Mouse (Mus musculus) c-Kit-positive CD71-positive TER-119-negative erythroid progenitor cells, embryonic 14.5 days (primary cell): Measurements from ENCODE around the gene Cdh5.
"Not testable (repeated sequence)": the region's sequence is repeated elsewhere in the genome, so short reads cannot be mapped to it uniquely, and the experiment has no call there.

ENCODE experiments used
- DNase-seq: peaks from one replicate; pipeline ENCODE4 v3.0.0-alpha.2; 2013; ENCODE audit warnings: low read depth

The Cdh5 gene

GRCm38 (mm10) chr8:104090993-104091900, 10.2 kb upstream of the Cdh5 start:
- DNase-seq: not testable (repeated sequence)

DNA sequence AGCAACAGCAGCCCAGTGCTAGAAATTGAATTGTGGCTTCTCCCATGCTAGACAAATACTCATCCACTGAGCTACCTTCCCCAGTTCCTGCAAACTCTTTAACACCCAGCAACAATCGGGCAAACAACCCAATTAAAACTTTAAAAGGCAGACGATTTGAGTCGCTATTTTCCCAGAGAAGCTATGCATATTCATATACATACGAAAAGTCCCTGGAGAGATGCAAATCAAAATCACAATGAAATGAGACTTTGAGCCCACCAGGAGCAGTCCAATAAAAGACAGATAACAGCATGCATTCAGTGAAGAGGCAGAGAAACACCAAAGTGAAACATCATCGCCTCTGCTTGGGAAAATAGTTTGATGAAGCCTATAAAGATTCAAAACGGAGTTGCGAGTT, 8.1 kb upstream of the Cdh5 start:
- DNase-seq: no peak

- no peak for DNase-seq
Observed at GRCm38 (mm10) chr8:104095595-104095994, 5.8 kb upstream of the Cdh5 start.

DNA sequence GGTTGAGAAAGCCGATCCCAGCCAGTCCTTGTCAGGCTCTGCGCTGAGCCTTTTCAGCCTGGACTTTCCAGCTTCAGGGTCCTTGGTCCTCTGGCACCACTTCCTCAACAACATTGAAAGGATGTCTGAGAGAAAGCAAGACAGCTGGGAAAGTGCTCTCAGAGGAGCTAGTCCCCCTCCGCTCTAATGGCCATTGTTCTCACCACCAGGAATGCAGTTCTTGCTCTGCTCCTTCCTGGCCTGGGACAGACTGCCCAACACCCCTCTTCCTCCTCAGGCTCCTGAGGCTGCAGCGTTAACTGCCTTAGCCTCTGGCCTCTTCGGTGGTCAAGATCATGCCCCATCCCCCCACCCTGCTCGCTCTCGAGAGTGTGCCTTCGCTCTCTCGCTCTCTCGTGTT, 4.8 kb upstream of the Cdh5 start:
- DNase-seq: no peak

DNA sequence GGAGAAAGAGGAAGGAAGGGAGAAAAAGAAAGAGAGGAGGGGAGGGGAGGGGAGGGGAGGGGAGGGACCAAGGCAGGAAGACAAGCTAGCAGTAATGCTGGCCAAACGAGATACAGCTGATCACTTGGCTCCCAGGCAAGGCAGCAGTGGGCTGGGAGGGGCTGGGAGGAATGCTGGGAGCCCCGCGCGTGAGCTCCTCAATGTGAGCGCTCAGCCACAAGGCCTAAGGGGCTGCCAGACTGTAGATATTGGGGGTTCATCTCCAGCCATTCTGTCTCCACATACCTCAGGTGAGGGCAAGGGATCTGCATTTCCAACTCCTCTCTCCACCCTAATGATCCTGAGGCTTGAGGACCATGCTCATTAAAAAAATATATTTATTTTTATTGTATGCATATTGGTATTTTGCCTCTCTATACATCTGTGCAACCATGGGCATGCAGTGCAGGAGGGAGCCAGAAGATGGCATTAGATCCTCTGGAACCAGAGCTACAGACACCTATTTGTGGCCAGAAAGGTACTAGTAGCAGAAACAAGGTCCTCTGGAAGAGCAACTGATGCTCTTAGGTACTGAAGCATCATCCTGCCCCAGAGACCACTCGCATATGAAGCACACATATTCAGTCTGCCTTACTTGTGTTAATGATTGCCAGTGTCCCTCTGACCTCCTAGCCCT, 2.6 kb upstream of the Cdh5 start:
- no peak for DNase-seq

- DNase-seq: no peak
Observed at GRCm38 (mm10) chr8:104099347-104100099, 1.9 kb upstream of the Cdh5 start.

DNA sequence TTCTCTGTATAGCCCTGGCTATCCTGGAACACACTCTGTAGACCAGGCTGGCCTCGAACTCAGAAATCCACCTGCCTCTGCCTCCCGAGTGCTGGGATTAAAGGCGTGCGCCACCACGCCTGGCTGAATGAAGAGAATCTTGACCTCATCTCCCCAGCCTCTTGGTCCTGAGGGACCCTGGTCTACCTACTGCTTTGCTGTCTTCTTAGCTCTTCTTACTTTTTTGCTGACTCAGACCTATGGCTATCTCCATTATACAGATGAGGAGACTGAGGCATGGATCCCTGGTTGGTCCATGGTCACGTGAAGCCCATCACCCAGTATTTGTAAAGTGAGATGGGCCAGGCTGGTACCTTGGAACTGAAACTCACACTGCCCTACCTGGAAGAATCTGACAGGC, 701 bp upstream of the Cdh5 start:
- not testable (repeated sequence) for DNase-seq

DNA sequence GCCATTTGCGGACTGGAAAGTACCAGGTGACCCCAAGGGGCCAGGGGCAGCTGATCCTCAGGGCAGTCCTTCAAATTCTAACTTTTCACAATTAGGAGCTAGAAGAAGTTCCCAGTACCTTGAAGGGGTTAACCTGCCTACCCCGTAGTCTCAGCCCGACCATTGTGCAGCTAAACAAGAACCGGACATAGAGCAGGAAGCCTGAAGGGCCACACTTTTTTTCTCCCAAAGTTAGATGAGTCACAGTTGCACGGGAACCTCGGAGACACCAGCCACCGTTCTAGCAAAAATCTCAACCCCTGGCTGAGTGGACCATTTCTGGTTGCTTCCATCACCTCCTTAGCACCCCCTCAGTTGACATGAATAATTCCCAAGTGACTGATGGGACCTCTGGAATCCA, 2.0 kb downstream of the Cdh5 start:
- no peak for DNase-seq

DNA sequence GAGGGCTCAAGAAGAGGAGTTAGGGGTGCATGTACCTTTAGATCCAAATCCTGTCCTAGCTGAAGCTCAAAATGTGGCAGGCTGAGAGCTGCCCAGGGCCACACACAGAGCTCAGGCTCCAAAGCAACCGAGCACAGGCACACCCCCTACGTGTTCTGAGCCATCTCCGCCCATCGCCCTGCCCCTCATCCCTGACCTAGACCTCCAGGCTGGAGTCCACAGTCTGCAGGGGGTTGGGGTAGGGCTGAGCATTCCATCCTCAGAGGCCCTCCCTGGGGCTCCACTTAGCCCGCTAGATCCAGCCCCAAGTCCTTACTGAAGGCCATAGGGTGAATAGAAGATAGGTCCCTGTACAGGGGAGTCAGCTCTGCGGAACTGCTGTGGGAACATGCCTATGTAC, 4.3 kb downstream of the Cdh5 start:
- DNase-seq: no peak

DNA sequence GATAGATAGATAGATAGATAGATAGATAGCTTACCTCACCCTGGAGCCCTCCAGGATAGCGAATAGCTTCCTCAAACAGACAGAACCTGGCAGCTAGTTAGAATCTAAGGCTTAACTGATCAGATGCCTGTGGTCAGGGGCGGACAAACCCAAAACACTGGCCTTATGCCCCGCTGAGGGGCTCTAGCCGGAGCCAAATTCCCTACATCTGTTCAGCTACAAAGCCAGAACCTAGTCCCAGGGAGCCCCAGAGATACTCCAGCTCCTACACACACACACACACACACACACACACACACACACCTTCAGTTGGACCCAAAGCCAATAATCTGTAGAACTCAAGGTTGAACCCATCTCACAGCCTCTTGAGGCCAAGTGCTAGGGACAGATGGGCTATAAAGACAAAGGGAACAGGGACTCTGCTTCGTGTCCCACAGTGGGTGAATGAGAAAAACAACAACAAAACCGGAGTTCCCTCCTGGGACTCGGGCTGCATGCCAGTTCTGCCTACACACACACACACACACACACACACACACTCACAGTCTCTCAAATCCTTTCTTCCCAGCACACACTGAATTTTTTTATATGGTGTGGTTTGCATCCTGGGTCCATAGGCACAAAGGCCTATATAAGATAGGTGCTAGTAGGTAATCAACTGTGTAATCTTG, 5.0 kb downstream of the Cdh5 start:
- DNase-seq: no peak

GRCm38 (mm10) chr8:104107111-104107510, 5.7 kb downstream of the Cdh5 start:
- no peak for DNase-seq

- no peak for DNase-seq
Observed at GRCm38 (mm10) chr8:104108048-104108447, 6.6 kb downstream of the Cdh5 start.

DNA sequence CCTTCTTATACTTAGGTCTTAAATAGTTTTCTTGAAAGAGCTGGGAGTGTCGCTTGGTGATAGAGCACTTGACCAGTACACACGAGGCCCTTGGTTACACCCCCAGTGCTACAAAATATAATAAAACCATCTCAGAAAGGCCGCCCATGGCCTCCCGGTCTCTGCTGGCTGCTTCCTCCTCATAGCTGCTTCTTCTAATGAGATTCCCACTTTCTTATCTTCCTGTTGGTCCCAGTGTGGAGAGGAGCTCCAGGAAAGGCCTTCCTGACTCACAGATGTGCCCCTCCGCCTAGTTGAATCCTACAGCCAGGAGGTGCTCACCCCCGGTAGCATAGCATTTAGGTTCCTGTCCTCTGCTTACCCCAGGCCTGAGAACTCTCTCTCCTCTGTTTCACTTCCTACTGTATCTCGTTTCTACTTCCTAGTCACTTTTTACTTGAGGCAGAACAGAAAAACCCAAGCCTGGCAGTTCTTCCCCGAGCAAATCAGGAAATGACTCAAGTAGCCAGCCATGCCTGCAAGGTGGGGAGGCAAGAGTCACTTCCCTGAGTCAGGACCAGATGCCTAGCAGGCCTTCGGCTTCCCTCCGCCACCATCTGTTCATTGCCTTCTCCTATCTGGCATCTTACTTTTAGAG, 9.2 kb downstream of the Cdh5 start:
- DNase-seq: no peak

DNA sequence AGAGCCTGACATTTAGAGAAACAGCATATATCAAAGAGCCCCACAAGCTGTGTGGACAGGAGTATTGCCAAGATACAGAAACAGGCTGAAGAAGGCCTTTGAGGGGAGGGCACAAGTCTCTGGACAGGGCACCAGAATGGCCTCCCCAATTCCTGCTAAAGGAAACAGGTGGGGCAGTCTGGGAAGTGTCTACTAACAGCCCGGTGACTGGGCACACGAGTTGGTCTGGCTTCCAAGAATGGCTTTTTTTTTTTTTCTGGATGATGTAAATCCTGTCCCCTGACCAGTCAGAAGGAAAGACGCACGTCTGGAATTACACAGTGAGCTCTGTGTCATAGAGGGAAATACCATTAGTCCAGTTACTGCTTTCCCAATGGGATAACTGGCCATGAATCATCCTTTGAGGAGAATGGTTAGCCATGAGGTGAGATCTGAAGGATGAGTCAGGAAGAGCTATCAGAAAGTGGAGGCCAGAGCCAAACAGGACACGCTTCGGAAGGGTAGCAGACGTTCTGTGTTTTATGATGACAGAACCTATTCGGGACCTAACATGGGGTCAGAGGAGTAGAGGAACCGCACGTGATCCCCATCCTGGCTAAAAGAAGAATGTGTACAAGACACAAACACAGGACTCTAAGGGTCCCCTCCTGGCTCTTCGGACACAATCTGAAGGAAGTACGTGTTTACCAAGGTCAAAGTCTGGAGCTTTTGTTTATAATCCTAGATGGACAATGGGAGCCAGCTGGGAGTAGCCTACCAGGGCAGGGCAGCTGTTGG, 20.4 kb downstream of the Cdh5 start:
- no peak for DNase-seq

DNA sequence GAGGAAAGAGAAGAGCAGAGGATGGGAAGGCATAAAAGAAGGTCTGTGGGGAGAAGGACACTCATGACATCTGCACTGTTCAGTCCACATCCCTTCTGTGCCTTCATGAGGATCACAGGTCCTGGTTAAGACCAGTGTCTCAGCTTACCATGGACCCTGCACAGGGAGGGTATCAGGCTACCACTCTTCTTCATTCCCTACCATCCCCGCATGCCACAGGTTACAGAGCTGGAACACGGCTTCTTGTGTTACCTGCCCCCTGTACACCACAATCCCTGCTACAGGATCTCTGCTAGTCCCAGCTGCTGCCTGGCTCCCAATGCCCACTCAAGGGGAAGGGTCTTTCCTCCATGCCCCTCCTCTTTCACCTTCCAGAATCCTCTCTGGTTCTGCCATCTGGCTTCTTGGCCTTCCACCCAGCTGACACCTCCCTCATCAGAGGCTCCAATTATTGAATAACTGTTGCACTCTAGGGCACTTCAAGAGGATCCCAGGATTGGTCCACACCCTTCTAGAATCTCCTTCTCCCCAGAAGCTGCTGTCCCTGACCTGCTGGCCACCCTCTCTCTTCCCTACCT, 21.7 kb downstream of the Cdh5 start:
- DNase-seq: no peak

DNA sequence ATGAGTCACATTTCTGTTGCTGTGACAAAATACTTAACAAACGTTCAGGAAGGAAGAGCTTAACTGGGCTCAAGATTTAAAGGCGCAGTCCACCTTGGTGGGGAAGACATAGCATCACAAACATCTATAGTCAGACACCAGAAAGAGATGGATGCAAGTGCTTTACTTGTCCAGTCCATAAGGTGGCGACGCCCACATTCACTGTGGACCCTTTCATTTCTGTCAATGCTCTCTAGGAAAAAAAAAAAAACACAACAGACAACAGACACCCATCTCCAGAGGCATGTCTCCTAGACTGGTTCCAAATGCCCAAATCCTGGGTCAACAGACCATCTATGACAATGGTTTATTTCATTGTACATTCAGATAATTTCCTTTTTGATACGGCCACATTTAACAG, 23.1 kb downstream of the Cdh5 start:
- DNase-seq: no peak

DNA sequence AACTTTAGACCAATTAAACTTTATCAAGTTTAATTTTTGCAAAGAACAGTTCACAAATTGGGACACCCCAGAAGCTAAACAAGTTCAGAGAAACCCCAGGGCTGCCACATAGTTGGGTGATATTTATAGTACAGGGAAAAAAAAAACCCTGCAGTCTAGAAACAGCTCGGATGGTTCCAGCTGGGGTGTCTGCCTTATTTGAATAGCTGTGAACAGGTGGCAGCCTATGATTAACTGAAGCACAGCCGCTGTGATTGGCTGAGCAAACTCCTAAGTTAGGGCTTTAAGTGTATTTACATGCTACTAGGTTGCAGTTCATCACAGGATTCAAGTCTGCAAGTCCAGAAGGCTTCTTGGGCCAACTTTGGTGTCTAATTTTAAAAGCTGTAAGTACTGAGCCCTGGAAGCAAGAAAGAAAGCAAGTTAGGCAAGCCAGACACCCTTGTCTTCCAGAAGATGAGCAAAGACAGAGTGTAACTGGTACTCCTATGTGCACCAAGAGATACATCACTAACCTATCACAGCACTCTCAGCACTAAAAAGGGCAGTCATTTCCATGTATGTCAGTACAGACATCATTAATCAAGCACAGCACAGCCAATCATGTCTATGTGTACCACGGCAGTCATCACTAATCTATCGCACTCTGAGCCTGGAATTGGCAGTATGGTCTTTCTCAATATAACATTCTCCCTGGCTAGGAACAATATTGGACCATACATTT, 25.9 kb downstream of the Cdh5 start:
- DNase-seq: no peak

DNA sequence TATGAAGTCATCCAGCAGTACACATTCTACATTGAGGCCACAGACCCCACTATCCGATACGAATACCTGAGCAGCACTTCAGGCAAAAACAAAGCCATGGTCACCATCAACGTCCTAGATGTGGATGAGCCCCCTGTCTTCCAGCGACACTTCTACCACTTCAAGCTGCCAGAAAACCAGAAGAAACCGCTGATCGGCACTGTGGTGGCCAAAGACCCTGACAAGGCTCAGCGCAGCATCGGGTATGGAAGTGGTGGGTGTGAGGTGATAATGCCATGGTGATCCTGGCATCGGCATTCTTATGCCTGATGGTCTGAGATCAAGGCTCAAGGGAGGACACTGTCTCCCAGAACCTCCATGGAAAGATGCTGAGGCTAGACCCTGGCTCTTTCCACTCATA, 29.5 kb downstream of the Cdh5 start:
- no peak for DNase-seq

DNA sequence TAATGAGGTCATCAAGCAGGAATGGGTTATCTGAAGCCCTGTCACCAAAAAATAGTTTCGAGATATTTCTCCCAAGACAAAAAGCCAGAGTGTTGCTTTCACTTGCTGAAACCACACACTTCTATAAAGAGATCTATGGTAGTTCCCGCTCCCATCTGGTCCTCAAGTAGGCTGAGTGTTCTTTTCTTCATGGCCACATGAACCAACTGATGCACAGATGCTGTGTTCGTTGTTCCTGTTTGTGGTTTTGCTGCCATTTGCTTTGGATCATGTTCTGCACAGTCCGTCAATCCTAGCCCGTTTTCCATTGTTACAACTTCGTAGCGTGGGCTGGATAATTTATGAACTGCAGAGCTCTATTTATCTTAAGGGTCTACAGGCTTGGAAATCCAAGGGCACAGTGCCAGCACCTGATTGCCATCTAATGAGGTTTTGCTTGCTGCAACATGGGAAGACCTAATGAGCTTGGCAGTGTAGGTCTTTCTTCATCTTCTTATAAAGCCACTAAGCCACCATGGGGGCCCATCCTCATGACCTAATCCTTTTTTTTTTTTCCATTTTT, 30.1 kb downstream of the Cdh5 start:
- DNase-seq: no peak

DNA sequence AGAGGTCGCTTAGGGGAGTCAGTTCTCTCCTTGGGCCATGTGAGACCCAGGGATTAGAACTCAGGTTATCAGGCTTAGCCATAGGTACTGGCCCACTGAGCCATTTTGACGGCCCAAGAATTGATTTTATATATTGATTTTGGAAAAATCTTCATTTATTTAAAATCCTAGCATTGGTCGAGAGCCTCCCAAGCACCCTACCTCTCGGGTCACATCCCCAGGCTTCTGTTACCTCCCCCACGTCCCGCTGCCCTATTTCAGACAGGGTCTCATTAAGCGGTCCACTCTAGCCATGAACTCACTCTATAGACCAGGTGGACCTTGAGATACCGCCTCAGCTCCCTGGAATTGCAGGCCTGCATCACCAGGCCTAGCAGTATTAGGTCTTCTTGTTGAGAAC, 33.1 kb downstream of the Cdh5 start:
- DNase-seq: no peak
